Mouse (Mus musculus): ENCODE measurements at regions not wholly inside any gene's neighbourhood (a gene's known extent, or its start where the extent isn't known, plus 50 kb on each side); places are given as distances from the start of the nearest gene placed in this dataset.
"Not testable (repeated sequence)": the region's sequence is repeated elsewhere in the genome, so short reads cannot be mapped to it uniquely, and the experiment has no call there.

GRCm38 (mm10) chr17:61337094-61337493 is 1544.0 kb downstream of the Efna5 start:
- intact Hi-C loops (cut with DNase I), result no loop called here
- DNase-seq, result no peak

DNA sequence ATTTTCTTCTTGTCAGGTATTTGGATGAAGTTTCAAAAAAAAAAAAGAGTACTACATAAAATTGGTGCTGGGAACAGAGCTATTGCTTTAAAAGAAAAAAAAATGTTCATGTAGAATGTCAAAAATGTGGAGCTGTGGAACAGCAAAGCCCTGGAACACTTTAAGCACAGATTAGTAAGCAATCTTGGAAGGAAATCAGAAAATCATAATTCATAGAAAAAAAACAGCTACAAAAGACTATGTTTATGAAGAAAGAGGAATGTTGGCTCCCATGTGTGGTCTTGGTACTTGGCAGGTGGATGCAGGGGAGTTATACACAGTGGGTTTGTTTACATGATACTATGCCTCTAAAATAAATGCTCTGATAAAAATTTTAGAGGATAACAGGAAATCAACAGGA is 1555.7 kb downstream of the Efna5 start:
- intact Hi-C loops (cut with DNase I), result no loop called here

GRCm38 (mm10) chr17:61320865-61321264 is 1560.3 kb downstream of the Efna5 start:
- intact Hi-C loops (cut with DNase I), result no loop called here

More for the DNA sequence above, 1555.7 kb downstream of the Efna5 start:
- DNase-seq, result no peak

GRCm38 (mm10) chr17:61313424-61313823 is 1567.7 kb downstream of the Efna5 start:
- intact Hi-C loops (cut with DNase I), result no loop called here

More at GRCm38 (mm10) chr17:61320865-61321264, 1560.3 kb downstream of the Efna5 start:
- no peak for DNase-seq

DNA sequence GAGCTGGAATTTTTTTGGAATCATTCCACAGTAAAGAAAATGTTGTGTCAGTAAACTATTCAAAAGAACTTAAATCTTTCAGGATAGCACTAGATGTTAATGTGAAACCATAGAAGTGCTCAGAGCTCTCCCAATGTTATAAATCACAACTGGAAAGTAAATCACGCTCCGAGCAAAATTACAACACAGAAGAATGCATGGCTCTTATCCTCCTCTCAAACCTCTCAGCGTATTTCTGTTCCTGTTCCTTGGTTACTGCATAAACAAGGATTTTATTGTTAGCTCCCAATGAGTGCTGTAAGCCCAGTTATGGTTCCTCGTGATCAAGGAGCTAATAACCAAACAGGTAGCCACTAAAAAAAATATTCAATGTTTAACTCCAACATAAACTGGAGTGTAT is 1569.9 kb downstream of the Efna5 start:
- intact Hi-C loops (cut with DNase I), result no loop called here
- DNase-seq, result no peak

More at GRCm38 (mm10) chr17:61313424-61313823, 1567.7 kb downstream of the Efna5 start:
- no peak for DNase-seq

GRCm38 (mm10) chr17:61303611-61304010 is 1577.5 kb downstream of the Efna5 start:
- DNase-seq, result no peak

GRCm38 (mm10) chr17:61301984-61302383 is 1579.1 kb downstream of the Efna5 start:
- intact Hi-C loops (cut with DNase I), result loop anchor here (10.0 kb wide), 1 partner anchor 1583 kb away; the partner anchor contains the start of gene Efna5

More at GRCm38 (mm10) chr17:61303611-61304010, 1577.5 kb downstream of the Efna5 start:
- intact Hi-C loops (cut with DNase I), result loop anchor here (10.0 kb wide), 1 partner anchor 1581 kb away; the partner anchor contains the start of gene Efna5

DNA sequence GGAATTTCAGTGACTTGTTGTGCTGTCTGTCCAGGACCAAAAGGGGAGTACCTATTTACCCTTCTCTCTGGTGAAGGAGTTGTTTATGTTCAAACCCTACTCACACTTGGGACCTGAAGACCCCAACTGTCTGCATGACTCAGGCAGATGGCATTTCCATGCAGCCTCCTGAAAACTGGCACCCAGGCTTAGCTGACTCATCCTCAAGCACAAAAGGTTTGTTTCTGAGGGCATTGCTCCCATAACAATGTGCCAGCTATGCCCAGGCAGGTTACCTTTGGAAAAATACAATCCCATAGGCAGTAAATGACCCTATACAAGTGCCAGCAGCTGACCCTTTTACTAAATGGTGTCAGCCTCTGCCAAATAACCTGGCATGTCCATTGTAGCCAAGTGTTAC is 1579.9 kb downstream of the Efna5 start:
- intact Hi-C loops (cut with DNase I), result loop anchor here (10.0 kb wide), 1 partner anchor 1584 kb away; the partner anchor contains the start of gene Efna5
- no peak for DNase-seq

More at GRCm38 (mm10) chr17:61301984-61302383, 1579.1 kb downstream of the Efna5 start:
- DNase-seq, result no peak

- DNase-seq, result no peak
- intact Hi-C loops (cut with DNase I), result no loop called here
Measured at GRCm38 (mm10) chr17:61291129-61291528, 1590.0 kb downstream of the Efna5 start.

GRCm38 (mm10) chr17:61288590-61288989 is 1592.5 kb downstream of the Efna5 start:
- no peak for DNase-seq
- intact Hi-C loops (cut with DNase I), result no loop called here

DNA sequence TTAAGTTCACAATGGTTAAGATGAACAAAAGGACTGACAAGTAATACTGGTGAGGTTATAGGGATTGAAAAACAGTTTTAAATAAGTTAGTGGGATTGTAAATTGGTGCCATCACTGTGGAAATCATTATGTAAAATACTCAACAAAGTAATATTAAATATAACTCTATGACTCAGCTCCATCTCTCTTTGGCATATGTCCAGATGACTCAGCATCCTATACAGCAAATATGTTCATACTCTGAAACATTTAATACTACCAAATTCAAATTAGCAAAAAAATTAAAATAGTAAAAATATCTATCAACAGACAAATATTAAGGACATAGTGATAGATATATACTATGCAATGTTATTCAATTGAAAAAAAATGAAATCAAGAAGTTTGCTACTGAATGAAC is 1607.5 kb downstream of the Efna5 start:
- intact Hi-C loops (cut with DNase I), result no loop called here
- no peak for DNase-seq

DNA sequence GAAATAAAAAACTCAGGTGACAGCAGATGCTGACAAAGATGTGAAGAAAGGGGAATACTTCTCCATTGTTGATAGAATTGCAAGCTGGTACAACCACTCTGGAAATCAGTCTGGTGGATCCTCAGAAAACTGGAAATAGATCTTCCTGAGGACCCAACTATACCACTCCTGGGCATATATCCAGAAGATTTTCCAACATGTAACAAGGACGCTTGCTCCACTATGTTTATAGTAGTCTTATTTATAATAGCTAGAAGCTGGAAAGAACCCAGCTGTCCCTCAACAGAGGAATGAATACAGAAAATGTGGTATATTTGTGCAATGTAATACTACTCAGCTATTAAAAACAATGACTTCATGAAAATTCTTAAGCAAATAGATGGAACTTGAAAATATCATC is 1624.6 kb downstream of the Efna5 start:
- DNase-seq; intact Hi-C loops (cut with DNase I): not testable (repeated sequence)

- no peak for DNase-seq
- intact Hi-C loops (cut with DNase I), result no loop called here
Measured at GRCm38 (mm10) chr17:61248411-61248810, 1632.7 kb downstream of the Efna5 start.

DNA sequence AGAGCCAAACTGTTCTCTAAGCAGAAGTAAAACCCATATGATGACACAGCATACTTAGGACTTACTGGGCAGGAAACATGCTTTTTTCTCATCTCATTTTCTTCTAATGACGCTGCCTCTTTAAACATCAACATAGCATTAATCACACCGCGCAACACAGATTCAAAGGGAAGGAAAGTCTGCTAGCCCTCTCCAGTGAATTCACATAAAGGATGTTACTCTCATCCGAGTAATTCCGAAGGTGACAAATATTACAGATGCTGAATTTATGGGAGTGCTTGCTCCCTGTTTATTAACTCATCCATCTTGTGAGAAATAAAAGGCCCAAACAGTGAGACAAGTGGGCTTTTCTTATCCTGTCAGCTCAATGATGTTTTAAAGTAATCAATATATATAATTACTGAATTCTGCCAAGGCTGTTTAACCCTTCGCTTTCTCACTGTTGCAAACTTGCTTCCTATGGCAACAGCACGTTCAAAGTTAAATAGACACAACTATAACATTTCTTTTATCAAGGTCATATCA is 1663.9 kb downstream of the Efna5 start:
- no peak for DNase-seq
- intact Hi-C loops (cut with DNase I), result no loop called here

- DNase-seq, result no peak
- intact Hi-C loops (cut with DNase I), result no loop called here
Measured at GRCm38 (mm10) chr17:61204316-61204715, 1676.8 kb downstream of the Efna5 start.

DNA sequence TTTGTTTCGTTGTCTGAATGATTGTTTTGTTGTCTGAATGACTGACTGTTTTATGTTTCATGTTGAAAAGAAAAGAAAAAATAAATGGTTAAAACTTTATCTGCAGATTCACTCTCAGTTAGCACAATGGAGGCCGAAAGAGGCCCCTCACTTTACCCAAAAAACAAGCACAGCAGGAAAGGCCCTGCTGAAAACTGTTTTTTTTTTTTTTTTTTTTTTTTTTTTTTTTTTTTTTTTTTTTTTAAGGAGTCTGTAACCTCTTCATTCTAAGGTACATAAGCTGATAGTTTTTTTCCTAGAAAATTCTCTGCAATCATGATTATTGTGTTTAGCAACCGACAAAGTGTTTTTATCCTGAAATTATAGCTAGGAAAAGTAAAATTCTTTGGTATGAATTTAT is 1693.2 kb downstream of the Efna5 start:
- intact Hi-C loops (cut with DNase I); DNase-seq: not testable (repeated sequence)

GRCm38 (mm10) chr17:61176586-61176985 is 1704.5 kb downstream of the Efna5 start:
- intact Hi-C loops (cut with DNase I), result no loop called here
- DNase-seq, result no peak

DNA sequence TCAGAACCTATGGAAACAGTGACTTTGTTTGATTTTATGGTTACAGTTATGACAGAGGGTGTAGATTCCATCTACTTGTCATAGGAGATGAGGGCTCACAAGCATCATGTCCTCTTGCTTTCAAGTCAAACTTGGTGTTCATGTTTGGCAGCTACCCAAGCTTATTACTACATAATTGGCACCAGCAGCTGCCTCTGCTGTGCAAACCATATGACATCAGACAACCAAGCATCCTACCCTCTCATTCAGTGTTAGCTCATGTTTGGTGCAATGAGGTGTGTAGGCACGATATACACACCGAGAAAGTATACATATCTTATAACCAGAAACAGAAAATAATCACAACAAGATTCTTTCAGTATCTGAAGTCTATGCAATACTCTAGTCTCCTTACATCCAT is 1721.7 kb downstream of the Efna5 start:
- no peak for DNase-seq
- intact Hi-C loops (cut with DNase I), result no loop called here

- intact Hi-C loops (cut with DNase I), result no loop called here
- DNase-seq, result no peak
Measured at GRCm38 (mm10) chr17:61137006-61137405, 1744.1 kb downstream of the Efna5 start.

GRCm38 (mm10) chr17:61127767-61128166 is 1753.3 kb downstream of the Efna5 start:
- DNase-seq, result no peak
- intact Hi-C loops (cut with DNase I), result no loop called here

GRCm38 (mm10) chr17:61106302-61106701 is 1774.8 kb downstream of the Efna5 start:
- intact Hi-C loops (cut with DNase I), result no loop called here
- no peak for DNase-seq

DNA sequence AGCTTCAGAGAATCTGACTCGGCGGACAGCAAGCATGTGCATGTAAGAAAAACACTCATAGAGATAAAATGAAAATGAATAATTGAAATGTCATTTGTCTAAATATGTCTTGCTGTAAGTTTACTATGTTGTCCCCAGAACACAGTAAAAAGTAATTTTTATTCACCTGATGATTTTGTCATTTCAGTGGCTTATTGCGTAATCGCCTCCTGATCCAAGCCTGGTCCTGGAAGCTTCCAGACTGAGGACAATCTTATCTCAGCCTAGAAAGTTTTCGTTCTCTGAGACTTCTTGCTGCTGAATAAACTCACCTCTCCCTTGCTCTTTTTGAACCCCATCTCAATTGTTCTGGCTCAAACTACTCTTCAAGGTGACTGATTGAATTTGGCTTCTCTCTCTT is 1820.7 kb downstream of the Efna5 start:
- intact Hi-C loops (cut with DNase I), result no loop called here
- DNase-seq, result no peak

- intact Hi-C loops (cut with DNase I), result no loop called here
- no peak for DNase-seq
Measured at GRCm38 (mm10) chr17:61058471-61058870, 1822.6 kb downstream of the Efna5 start.

All from heart, postnatal 36 days (tissue).